Mouse (Mus musculus): ENCODE measurements around the gene Strap.

GRCm38 (mm10) chr6:137699434-137699833 is 35.4 kb upstream of the Strap start:
- TF ChIP-seq ZNF384 (IDR thresholded peaks at IDR 0.05; ENCODE audit: low read depth, low read length) (no peak), CTCF (conservative IDR thresholded peaks at IDR 0.05 in 1 of 2, IDR thresholded peaks at IDR 0.05 in 1 of 2; ENCODE audit: low read depth in 2 of 2, low read length in 2 of 2) (no peak), MEF2A (IDR thresholded peaks at IDR 0.05; ENCODE audit: borderline replicate concordance, low read depth, low read length) (no peak)

All from CH12.LX (cell line).